In genomic region chr13:34131011-34131707, GRCm38 (mm10) we compare ENCODE assay signal across 8 mouse cellular contexts. TPM values are rescaled to one million over a fixed set of nuclear protein-coding genes. Genes with fewer than 3 reads are reported as not detected.
DNase-seq lines count a peak whose midpoint lies in the region; ATAC-seq lines count a peak whose summit lies in the region.

No protein-coding gene starts in this region.

- no peaks in the 10 kb centered on the region for H3K27me3 ChIP-seq in forebrain, embryonic 12.5 days
- no peaks in the 10 kb centered on the region for H3K27me3 ChIP-seq in hindbrain, embryonic 11.5 days (ENCODE audit: control insufficient read depth, insufficient read depth, low read length)
- H3K27me3 ChIP-seq in liver, embryonic 11.5 days (replicated peaks; ENCODE audit: control insufficient read depth, insufficient read depth, low read length), result peaks cover 54% of the 10 kb centered on the region
- H3K27me3 ChIP-seq in midbrain, embryonic 15.5 days (replicated peaks), result no peaks in the 10 kb centered on the region

- under 1% methylated on average over 24 of the region's 24 CpGs for WGBS in forebrain, embryonic 12.5 days
- WGBS in hindbrain, embryonic 11.5 days, result under 1% methylated on average over 24 of the region's 24 CpGs
- WGBS in liver, embryonic 11.5 days, result under 1% methylated on average over 24 of the region's 24 CpGs
- WGBS in midbrain, embryonic 15.5 days, result under 1% methylated on average over 24 of the region's 24 CpGs

- H3K4me3 ChIP-seq in forebrain, embryonic 12.5 days (replicated peaks), result peak overlapping the region; percentile 88
- peak overlapping the region; percentile 63 for H3K4me3 ChIP-seq in hindbrain, embryonic 11.5 days (ENCODE audit: low read depth, low read length)
- peak overlapping the region; percentile 66 for H3K4me3 ChIP-seq in liver, embryonic 11.5 days (ENCODE audit: low read depth, low read length)
- peak overlapping the region; percentile 99 for H3K4me3 ChIP-seq in midbrain, embryonic 15.5 days

- H3K4me1 ChIP-seq in forebrain, embryonic 12.5 days, result peaks cover 52% of the 10 kb centered on the region
- peaks cover 12% of the 10 kb centered on the region for H3K4me1 ChIP-seq in hindbrain, embryonic 11.5 days (replicated peaks; ENCODE audit: control insufficient read depth, insufficient read depth, low read length)
- H3K4me1 ChIP-seq in liver, embryonic 11.5 days (replicated peaks; ENCODE audit: control insufficient read depth, insufficient read depth, low read length), result peaks cover 18% of the 10 kb centered on the region
- H3K4me1 ChIP-seq in midbrain, embryonic 15.5 days, result peaks cover 25% of the 10 kb centered on the region

- DNase-seq in cerebellum, postnatal 14 days, result peak; percentile 62 to 70
- no peak for DNase-seq in cerebellum, adult 18-20 months
- peak; percentile 82 for DNase-seq in Muller cell, postnatal 12 days (ENCODE audit: inconsistent ontology term)
- DNase-seq in hindbrain, embryonic 11.5 days (ENCODE audit: low spot score), result peak; percentile 90
- DNase-seq in liver, embryonic 11.5 days (ENCODE audit: low spot score), result peak; percentile 71
- peak; percentile 65 for DNase-seq in yolk sac, embryonic 10.5 days (ENCODE audit: low spot score)

- H3K36me3 ChIP-seq in forebrain, embryonic 12.5 days (replicated peaks), result peaks cover 18% of the 10 kb centered on the region
- H3K36me3 ChIP-seq in hindbrain, embryonic 11.5 days (ENCODE audit: control insufficient read depth, insufficient read depth, low read length), result no peaks in the 10 kb centered on the region
- no peaks in the 10 kb centered on the region for H3K36me3 ChIP-seq in liver, embryonic 11.5 days (ENCODE audit: control insufficient read depth, insufficient read depth, low read length)
- H3K36me3 ChIP-seq in midbrain, embryonic 15.5 days (replicated peaks), result no peaks in the 10 kb centered on the region; the same call in 1 of the 2 replicates

- H3K27ac ChIP-seq in forebrain, embryonic 12.5 days, result peak overlapping the region; percentile 100
- H3K27ac ChIP-seq in hindbrain, embryonic 11.5 days (ENCODE audit: low read depth, low read length), result peak overlapping the region; percentile 100
- no peak overlapping the region for H3K27ac ChIP-seq in liver, embryonic 11.5 days (ENCODE audit: low read depth, low read length)
- peak overlapping the region; percentile 100 for H3K27ac ChIP-seq in midbrain, embryonic 15.5 days

- H3K9ac ChIP-seq in forebrain, embryonic 12.5 days, result peak overlapping the region; percentile 97
- H3K9ac ChIP-seq in hindbrain, embryonic 11.5 days (ENCODE audit: low read depth, low read length), result peak overlapping the region; percentile 81
- peak overlapping the region; percentile 1; the same call in 1 of the 2 replicates for H3K9ac ChIP-seq in liver, embryonic 11.5 days (ENCODE audit: low read depth, low read length)
- peak overlapping the region; percentile 100 for H3K9ac ChIP-seq in midbrain, embryonic 15.5 days

- peak overlapping the region; percentile 85 for H3K4me2 ChIP-seq in forebrain, embryonic 12.5 days
- H3K4me2 ChIP-seq in hindbrain, embryonic 11.5 days (replicated peaks; ENCODE audit: low read depth, low read length), result peak overlapping the region; percentile 60
- peak overlapping the region; percentile 91 for H3K4me2 ChIP-seq in liver, embryonic 11.5 days
- H3K4me2 ChIP-seq in midbrain, embryonic 15.5 days, result peak overlapping the region; percentile 82

- H3K9me3 ChIP-seq in forebrain, embryonic 12.5 days, result no peaks in the 10 kb centered on the region
- no peaks in the 10 kb centered on the region for H3K9me3 ChIP-seq in hindbrain, embryonic 11.5 days (ENCODE audit: control insufficient read depth, low read length)
- H3K9me3 ChIP-seq in liver, embryonic 11.5 days (ENCODE audit: control insufficient read depth, low read length), result no peaks in the 10 kb centered on the region
- no peaks in the 10 kb centered on the region for H3K9me3 ChIP-seq in midbrain, embryonic 15.5 days

- peak; percentile 69 for ATAC-seq in forebrain, embryonic 12.5 days (ENCODE audit: low FRiP score)
- peak; percentile 71 for ATAC-seq in hindbrain, embryonic 11.5 days (ENCODE audit: low FRiP score)
- peak; percentile 61; the same call in 1 of the 2 replicates for ATAC-seq in liver, embryonic 11.5 days (replicated peaks; ENCODE audit: low FRiP score)
- peak; percentile 81 for ATAC-seq in midbrain, embryonic 15.5 days (replicated peaks)

RNA-seq across cellular contexts. Expression of gene Tubb2b, which starts 0.9 kb away (rescaled TPM):
- polyA plus RNA-seq in forebrain, embryonic 12.5 days (2016; fragmentation: Nextera tagmentation; extraction: Ambion mirVana), result 311 and 346 TPM in 2 replicates
- 318 and 341 TPM in 2 replicates for polyA plus RNA-seq in hindbrain, embryonic 11.5 days (2014; fragmentation: Nextera tagmentation; extraction: Ambion mirVana)
- 7.6 and 7.7 TPM in 2 replicates for polyA plus RNA-seq in liver, embryonic 11.5 days (2014; fragmentation: Nextera tagmentation; extraction: Ambion mirVana)
- 1,126 and 1,130 TPM in 2 replicates for polyA plus RNA-seq in midbrain, embryonic 15.5 days (2015; fragmentation: Nextera tagmentation; extraction: Ambion mirVana)

RNA-seq across cellular contexts. Expression of gene Psmg4, which starts 31.6 kb away (rescaled TPM):
- 134 and 141 TPM in 2 replicates for polyA plus RNA-seq in forebrain, embryonic 12.5 days (2016; fragmentation: Nextera tagmentation; extraction: Ambion mirVana)
- polyA plus RNA-seq in hindbrain, embryonic 11.5 days (2014; fragmentation: Nextera tagmentation; extraction: Ambion mirVana), result 92.0 and 95.8 TPM in 2 replicates
- 85.0 and 91.4 TPM in 2 replicates for polyA plus RNA-seq in liver, embryonic 11.5 days (2014; fragmentation: Nextera tagmentation; extraction: Ambion mirVana)
- polyA plus RNA-seq in midbrain, embryonic 15.5 days (2015; fragmentation: Nextera tagmentation; extraction: Ambion mirVana), result 66.6 and 69.2 TPM in 2 replicates

RNA-seq across cellular contexts. Expression of gene Tubb2a, which starts 53.4 kb away (rescaled TPM):
- 397 and 403 TPM in 2 replicates for polyA plus RNA-seq in forebrain, embryonic 12.5 days (2016; fragmentation: Nextera tagmentation; extraction: Ambion mirVana)
- polyA plus RNA-seq in hindbrain, embryonic 11.5 days (2014; fragmentation: Nextera tagmentation; extraction: Ambion mirVana), result 422 and 447 TPM in 2 replicates
- 81.0 and 87.9 TPM in 2 replicates for polyA plus RNA-seq in liver, embryonic 11.5 days (2014; fragmentation: Nextera tagmentation; extraction: Ambion mirVana)
- polyA plus RNA-seq in midbrain, embryonic 15.5 days (2015; fragmentation: Nextera tagmentation; extraction: Ambion mirVana), result 3,188 and 3,263 TPM in 2 replicates

Comparison
In these comparisons a context has a peak if more than half of its experiments do, and no peak if none do; other contexts are left out.
1. DNase-seq: peak in cerebellum, postnatal 14 days (2 of 2), Muller cell, postnatal 12 days (single experiment), hindbrain, embryonic 11.5 days (single experiment), liver, embryonic 11.5 days (single experiment) and yolk sac, embryonic 10.5 days (single experiment); none in cerebellum, adult 18-20 months (0 of 2).
2. H3K9ac ChIP-seq: peak in every context shown above with its lines; median percentile 100 in midbrain, embryonic 15.5 days; 97 in forebrain, embryonic 12.5 days; 81 in hindbrain, embryonic 11.5 days; 1 in liver, embryonic 11.5 days.
3. RNA of gene Tubb2b, which starts 0.9 kb away (polyA plus RNA-seq): 1,126 to 1,130 TPM in midbrain, embryonic 15.5 days, 318 to 341 TPM in hindbrain, embryonic 11.5 days and 311 to 346 TPM in forebrain, embryonic 12.5 days; 7.6 to 7.7 TPM in liver, embryonic 11.5 days; every median in the first group is over 10 times any median in the second.
4. Peak in every context shown above with its lines, with median percentiles within 50 percentile points of each other: ATAC-seq, H3K4me2 ChIP-seq and H3K4me3 ChIP-seq.